Mouse (Mus musculus) Muller cell, postnatal 12 days (primary cell): Measurements from ENCODE around the gene Fam219b.

Source experiments
- DNase-seq: peaks from one replicate; pipeline ENCODE4 v3.0.0-alpha.2; 2015; ENCODE audit errors: inconsistent ontology term

Fam219b gene

GRCm38 (mm10) chr9:57537044-57537727 is at the start of gene Fam219b:
TSS of gene Fam219b (plus strand) at chr9:57537528.
- DNase-seq: peak; percentile 91

- DNase-seq: no peak
These were observed 49.5 kb upstream of the Fam219b start for GRCm38 (mm10) chr9:57487807-57488206.

GRCm38 (mm10) chr9:57493532-57493931 is 43.8 kb upstream of the Fam219b start:
- no peak for DNase-seq

GRCm38 (mm10) chr9:57494970-57495369 is 42.4 kb upstream of the Fam219b start:
- no peak for DNase-seq

DNA sequence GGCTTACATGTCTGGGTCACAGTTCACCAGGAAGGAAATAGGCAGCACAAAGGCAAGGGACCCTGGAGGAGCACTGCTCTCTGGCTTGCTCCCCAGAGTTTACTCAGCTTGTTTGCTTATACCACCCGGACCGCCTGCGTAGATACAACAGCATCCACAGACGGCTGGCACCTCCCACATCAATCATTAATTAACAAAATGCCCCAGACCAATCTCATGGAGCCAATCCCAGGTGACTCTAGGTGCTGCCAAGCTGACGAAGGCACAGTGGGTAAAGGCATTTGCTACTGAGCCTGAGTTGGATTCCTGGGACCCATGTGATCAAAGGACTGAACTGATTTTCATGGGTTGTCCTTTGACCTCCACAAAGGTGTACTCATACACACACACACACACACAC is 40.1 kb upstream of the Fam219b start:
- DNase-seq: no peak

DNA sequence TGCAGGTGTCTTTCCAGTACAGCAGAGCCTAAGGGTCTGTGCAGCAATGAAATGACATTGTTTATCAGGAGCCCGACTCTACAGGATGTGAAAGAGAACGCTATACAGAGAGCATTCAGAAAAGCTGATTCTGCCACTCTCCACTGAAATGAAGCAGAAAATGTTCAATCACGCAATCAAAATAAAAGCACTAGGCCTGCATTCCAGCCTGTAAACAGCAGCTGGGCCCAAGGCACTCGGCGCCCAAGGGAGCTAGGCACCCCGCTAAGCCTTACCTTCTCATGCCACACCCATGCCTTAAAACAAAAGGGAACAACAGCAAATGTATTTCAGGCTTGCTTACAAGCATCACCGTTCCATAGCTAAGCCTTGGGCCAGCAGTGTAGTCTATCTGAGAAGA is 38.8 kb upstream of the Fam219b start:
- DNase-seq: no peak

DNA sequence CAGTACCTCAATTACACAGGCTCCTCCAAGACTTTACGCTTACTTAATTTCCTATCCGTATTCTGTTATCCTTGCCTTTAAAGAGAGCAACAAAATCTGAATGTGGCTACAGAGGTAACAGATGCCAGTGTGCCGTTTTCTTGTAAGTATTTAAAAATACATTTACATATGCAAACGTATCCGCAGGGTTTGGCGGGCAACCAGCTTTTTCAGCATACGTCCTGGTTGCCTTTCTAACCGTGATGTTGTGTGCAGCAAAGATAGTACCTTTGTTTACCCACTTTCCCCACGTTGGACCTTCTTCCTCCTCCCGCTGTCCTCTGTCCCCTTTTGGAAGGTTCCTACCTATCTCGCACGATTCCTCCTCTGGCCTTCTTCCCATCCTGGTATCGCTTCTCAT is 35.9 kb upstream of the Fam219b start:
- DNase-seq: no peak

DNA sequence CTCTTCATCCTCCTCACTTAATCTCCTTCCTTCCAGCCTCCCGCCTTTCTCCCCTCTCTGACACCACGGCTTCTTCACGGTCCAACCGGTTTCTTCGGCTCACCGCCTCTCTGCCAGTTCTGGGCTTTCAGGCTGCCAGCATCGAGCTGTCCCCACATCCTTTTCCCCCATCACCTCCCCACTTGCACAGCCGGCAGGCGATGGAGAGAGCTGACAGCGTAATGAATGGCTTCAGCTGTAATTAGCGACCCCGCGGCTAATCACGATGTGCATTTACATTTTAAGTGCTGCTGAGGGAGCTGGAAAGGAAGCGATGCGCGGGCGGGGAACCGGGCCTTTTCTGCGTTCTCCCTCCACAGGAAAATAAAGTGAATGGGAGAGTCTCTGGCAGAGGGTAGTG is 35.5 kb upstream of the Fam219b start:
- peak; percentile 23 for DNase-seq

GRCm38 (mm10) chr9:57502911-57503621 is 34.3 kb upstream of the Fam219b start:
- no peak for DNase-seq

DNA sequence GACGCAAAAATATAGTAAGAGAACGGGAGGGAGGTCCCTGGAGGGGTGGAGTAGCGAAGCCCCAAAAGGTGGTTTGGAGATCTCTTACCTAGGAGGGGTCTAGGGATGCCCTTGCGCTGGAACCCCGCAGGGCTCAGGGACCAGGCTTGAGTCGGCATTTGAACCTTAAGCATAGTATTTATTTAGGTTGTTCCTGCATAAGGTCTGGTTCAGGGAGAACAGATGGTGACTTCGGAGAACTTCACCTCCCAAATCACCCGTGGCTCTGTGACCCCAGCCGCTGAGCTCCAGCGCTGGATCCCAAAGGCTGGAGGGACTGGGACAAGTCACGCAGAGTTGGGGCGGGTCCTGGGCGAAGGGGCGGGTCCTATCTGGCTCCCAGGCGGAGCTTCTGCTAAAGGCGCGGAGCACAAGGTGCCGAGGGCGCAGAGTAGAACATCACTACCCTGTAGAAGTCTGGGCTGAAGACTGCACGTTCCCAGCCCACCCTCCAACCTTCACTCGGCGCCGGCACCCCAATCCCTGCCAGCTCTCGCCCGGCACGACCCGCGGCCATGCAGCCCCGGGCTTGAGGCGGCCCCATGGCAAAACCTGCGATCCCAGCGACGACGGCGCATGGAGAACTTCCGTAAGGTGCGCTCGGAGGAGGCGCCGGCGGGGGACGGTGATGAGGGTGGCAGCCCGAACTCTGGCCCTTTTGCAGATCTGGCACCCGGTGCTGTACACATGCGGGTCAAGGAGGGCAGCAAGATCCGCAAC is 33.5 kb upstream of the Fam219b start, which contains the start of gene Rpp25:
Gene Rpp25, plus strand, starts transcription at position 405 of the 759 bp plus-strand sequence.
- peak; percentile 50 for DNase-seq

- DNase-seq: peak; percentile 29
These were observed 33.0 kb upstream of the Fam219b start for GRCm38 (mm10) chr9:57504381-57504700.

DNA sequence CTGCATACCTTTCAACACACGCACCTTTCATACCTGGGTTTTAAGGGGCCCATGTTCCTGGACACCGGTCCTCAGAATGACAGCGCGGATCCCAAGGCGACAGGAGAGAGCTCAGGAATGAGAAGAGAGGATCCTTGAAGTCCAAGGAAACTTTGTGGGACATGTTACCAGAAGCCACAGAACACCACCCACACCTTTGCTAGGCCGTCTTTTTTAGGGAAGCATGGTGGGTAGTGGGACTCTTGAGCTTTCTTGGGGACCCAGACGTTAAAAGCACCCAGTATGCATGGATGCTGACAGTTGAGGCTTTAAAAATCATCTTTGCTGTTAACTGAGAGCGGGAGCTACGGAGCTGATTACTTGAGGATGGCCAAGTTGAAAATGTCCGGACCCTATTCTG is 32.4 kb upstream of the Fam219b start:
- DNase-seq: no peak

DNA sequence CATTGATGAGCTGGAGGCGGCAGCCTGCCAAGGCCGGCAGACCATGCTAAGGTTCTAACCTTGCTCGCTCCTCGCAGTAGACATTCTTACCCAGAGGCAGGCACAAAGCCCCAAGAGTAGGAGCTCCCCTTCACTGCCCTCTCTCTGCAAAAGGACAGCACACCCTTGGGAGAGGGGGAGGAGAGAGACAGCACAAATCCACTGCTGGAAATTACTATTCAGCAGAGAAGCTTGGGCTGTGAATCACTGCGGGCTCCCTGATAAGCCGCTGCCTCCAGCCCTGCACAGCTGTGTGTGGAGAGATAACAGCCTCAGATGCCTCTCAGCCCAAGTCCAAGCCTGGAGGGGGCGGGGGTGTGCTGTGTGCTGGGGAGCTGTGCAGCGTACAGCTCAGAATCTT is 31.6 kb upstream of the Fam219b start:
- peak; percentile 31 for DNase-seq

DNA sequence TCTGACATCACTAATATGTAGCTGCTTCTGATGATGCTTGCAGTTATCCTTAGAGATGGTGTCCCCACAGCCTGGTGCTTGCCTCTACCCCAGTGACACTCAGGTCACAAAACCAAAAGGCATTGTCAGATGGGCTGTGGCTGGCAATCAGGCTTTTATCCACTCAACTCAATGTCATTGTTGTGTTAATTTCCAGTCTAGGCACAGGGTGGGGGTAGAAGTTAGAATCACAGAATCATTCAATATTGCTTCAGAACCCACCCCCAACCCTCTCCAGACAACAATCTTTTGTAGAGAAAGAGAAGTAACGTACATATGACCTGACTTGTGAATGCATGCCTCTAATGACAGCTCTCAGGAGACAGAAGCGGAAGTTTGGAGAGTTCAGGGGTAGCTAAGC is 26.8 kb upstream of the Fam219b start:
- DNase-seq: no peak

GRCm38 (mm10) chr9:57517113-57517512 is 20.2 kb upstream of the Fam219b start:
- peak; percentile 31 for DNase-seq

- DNase-seq: no peak
These were observed 16.8 kb upstream of the Fam219b start for GRCm38 (mm10) chr9:57520375-57521055.

GRCm38 (mm10) chr9:57521056-57521911 is 16.0 kb upstream of the Fam219b start, which contains the start of gene Cox5a:
TSS of gene Cox5a (plus strand) at chr9:57521274.
- peak; percentile 97 for DNase-seq

DNA sequence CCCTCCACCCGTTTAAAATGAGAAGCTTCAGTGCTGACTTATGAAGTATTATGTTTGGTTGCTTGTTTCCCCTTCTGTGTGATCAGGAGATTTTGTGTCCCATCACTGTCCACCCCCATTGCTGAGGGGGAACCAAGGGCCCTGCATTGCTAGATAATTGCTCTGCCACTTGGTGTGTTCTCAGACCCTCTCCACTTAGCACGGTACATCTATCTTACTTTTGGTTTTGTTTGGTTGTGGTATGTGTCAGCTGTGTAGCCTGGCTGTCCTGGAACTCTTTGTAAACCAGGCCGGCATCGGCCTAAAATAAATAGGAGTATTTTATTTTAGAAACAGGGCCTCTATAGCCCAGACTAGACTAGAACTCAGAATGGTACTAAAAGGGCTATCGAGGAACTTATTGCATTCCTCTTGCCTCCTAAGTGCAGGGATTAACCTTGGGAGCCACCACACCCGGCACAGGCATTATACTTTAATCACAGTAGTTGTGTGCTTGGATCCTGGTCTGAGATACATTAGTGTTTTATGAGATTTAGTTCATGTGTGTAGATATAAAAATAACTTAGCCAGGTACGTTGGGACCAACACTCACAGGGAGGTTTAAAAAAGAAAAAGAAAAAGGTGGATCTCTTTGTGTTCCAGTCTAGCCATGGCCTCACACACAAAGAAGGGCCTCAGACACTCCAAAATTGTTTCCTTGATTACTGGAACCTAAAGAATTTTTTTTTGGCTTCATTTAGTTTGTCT is 15.0 kb upstream of the Fam219b start:
- peak; percentile 23 for DNase-seq

DNA sequence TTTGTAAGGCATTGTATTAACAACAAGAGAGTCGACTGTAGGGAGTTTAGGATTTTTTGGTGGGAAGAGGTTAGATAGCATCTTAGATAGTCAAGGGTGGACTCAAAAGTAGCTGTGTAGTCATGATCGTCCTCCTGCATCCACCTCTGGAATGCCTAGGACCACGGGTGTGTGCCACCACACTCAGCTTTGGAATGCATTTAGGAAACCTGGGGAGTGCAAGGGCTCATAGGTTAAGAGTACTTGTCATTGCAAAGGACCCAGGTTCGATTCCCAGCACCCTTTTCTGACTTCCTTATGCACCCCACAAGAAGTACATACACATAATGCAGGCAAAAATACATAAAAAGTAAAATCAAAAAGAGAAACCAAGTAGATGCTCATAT is 14.5 kb upstream of the Fam219b start:
- DNase-seq: no peak

DNA sequence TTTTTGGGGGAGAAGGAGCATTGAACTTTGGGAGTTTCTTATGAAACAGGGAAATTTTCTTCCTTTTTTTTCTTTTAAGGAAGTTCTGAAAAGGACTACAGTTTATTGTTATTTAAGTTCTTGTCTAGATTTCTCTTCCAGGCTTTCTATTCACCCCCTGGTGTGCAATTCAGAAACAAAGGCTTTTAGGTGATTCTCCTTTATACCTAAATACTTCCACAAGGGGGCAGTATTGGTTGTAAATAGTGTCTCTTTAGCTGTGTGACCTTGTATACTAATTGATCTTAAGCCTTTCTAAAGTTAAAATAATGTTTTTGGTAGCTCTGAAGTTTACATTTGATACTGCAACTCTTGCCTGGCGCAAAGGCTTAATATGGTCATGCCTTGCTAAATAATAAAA is 13.6 kb upstream of the Fam219b start:
- peak; percentile 34 for DNase-seq
